Mouse (Mus musculus): ENCODE measurements around the gene Phf11a. TPM values are rescaled to one million over a fixed set of nuclear protein-coding genes. Genes with fewer than 3 reads are reported as not detected.

The Phf11a gene
- polyA plus RNA-seq, 1 experiment from 2014 or later: 0.14 TPM

DNA sequence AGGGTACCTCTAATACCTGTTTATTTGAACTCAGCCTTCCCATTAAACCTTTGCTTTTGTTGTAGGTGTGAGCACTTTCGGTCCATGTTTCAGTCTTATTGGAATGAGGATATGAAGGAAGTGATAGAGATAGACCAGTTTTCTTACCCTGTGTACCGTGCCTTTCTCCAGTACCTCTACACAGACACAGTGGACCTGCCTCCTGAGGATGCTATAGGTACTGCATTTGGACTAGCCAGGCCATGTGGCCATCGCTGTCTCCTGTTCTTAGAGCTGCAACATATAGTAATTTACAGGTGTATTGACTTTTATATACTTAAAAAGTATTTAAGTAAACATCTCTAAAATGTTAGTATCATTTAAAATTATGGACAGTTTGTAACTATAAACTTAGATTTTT is 67.5 kb downstream of the Phf11a start:
- no peaks in the 10 kb centered on the region for H3K4me1 ChIP-seq (ENCODE audit: insufficient read depth, low read depth, low read length)
- TF ChIP-seq CTCF (IDR thresholded peaks at IDR 0.05) (peak; percentile 13), EP300 (IDR thresholded peaks at IDR 0.05) (no peak)
- no peak overlapping the region for H3K27ac ChIP-seq (ENCODE audit: low read length)
- no peak overlapping the region for H3K4me3 ChIP-seq (ENCODE audit: low read depth, low read length)
- ATAC-seq: no peak
- H3K9ac ChIP-seq (replicated peaks; ENCODE audit: low read depth): no peak overlapping the region
- no peak for DNase-seq (ENCODE audit: low spot score)
- H3K36me3 ChIP-seq (ENCODE audit: insufficient read depth, low read length): peaks cover 17% of the 10 kb centered on the region; the same call in 1 of the 2 replicates
- H3K9me3 ChIP-seq (ENCODE audit: low read length): no peaks in the 10 kb centered on the region
- H3K4me2 ChIP-seq (replicated peaks; ENCODE audit: low read depth, low read length): no peak overlapping the region
- no peaks in the 10 kb centered on the region for H3K27me3 ChIP-seq (replicated peaks; ENCODE audit: insufficient read depth, low read length)
- 93% methylated on average over 3 of the region's 3 CpGs for WGBS

Other genes starting within 250 kb of the Phf11a start
- not detected in 2 replicates for gene 1700129C05Rik, start 154.6 kb downstream of the Phf11a start, polyA plus RNA-seq (2015; fragmentation: Nextera tagmentation; extraction: Ambion mirVana)
- gene Gm5142, start 118.8 kb downstream of the Phf11a start, polyA plus RNA-seq (2015; fragmentation: Nextera tagmentation; extraction: Ambion mirVana): not detected in 2 replicates
- gene Rcbtb1, start 96.3 kb downstream of the Phf11a start, polyA plus RNA-seq (2015; fragmentation: Nextera tagmentation; extraction: Ambion mirVana): 15.0 and 15.9 TPM in 2 replicates
- gene Gm6904, start 37.3 kb downstream of the Phf11a start, polyA plus RNA-seq (2015; fragmentation: Nextera tagmentation; extraction: Ambion mirVana): not detected in 2 replicates
- gene Phf11b, start 43.8 kb upstream of the Phf11a start, polyA plus RNA-seq (2015; fragmentation: Nextera tagmentation; extraction: Ambion mirVana): 1.5 TPM in 2 replicates
- gene Phf11d, start 67.9 kb upstream of the Phf11a start, polyA plus RNA-seq (2015; fragmentation: Nextera tagmentation; extraction: Ambion mirVana): 11.8 and 12.7 TPM in 2 replicates
- gene Phf11c, start 97.9 kb upstream of the Phf11a start, polyA plus RNA-seq (2015; fragmentation: Nextera tagmentation; extraction: Ambion mirVana): 0.19 and 0.32 TPM in 2 replicates
- gene Setdb2, start 143.4 kb upstream of the Phf11a start, polyA plus RNA-seq (2015; fragmentation: Nextera tagmentation; extraction: Ambion mirVana): 5.8 and 6.1 TPM in 2 replicates
- gene Cab39l, start 143.4 kb upstream of the Phf11a start, polyA plus RNA-seq (2015; fragmentation: Nextera tagmentation; extraction: Ambion mirVana): 25.6 and 27.2 TPM in 2 replicates

All from lung, postnatal 0 days (tissue).